Mouse (Mus musculus) E14TG2a.4 (cell line): Measurements from ENCODE around the gene Tenm2.

Source experiments
- H3K27me3 ChIP-seq: 2 replicates; pipeline ENCODE4 v1.6.1; 2014; ENCODE audit warnings: low read length, control low read depth; ENCODE audit not compliant: insufficient read depth
- H3K36me3 ChIP-seq: 2 replicates; pipeline ENCODE4 v1.6.1; 2014; ENCODE audit warnings: low read length, control low read depth; ENCODE audit not compliant: insufficient read depth
- H3K4me1 ChIP-seq: replicated peaks from 2 replicates; pipeline ENCODE4 v1.6.1; 2014; ENCODE audit warnings: low read depth, low read length, control low read depth
- H3K4me3 ChIP-seq: replicated peaks from 2 replicates; pipeline ENCODE4 v1.5.1; 2014; ENCODE audit warnings: mild to moderate bottlenecking, low read length
- H3K9me3 ChIP-seq: 2 replicates; pipeline ENCODE4 v1.6.1; 2014; ENCODE audit warnings: low read length, control low read depth
- CTCF ChIP-seq: conservative IDR thresholded peaks from 2 replicates; pipeline ENCODE4 v1.5.1; 2014; ENCODE audit warnings: low read length
- NANOG ChIP-seq: IDR thresholded peaks from 2 replicates; pipeline ENCODE4 v1.6.1; 2014; ENCODE audit warnings: borderline replicate concordance, low read length, mixed read lengths
- POU5F1 ChIP-seq: IDR thresholded peaks from 2 replicates; pipeline ENCODE4 v1.6.1; 2014; ENCODE audit warnings: low read length, borderline replicate concordance

Tenm2 gene

DNA sequence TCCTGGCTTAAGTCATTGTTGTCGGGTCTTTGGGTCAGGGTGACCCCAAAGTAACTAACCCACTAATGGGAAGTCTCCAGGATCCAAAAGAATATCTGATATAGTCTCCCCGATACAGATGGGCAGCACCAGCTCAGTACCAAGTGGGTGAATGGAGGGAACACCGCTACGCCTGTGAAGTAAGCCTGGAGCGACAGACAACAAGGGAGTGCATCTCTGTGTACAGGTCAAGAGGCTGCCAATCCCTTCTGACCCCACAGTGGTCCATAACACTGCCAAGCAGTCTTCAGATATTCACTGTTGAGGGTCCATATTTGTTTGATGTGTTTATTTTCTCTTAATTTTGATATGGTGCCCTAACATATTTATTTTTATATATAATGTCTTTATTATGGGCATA is 754.7 kb downstream of the Tenm2 start:
- Histone ChIP-seq H3K27me3 (no peaks in the 10 kb centered on the region), H3K9me3 (no peaks in the 10 kb centered on the region), H3K36me3 (no peaks in the 10 kb centered on the region), H3K4me3 (no peak overlapping the region), H3K4me1 (no peaks in the 10 kb centered on the region)
- no peak for TF ChIP-seq CTCF
- TF ChIP-seq POU5F1 = no peak
- TF ChIP-seq NANOG = no peak

GRCm38 (mm10) chr11:36469811-36470551 is 765.8 kb downstream of the Tenm2 start:
- H3K4me1 ChIP-seq = no peaks in the 10 kb centered on the region
- H3K36me3 ChIP-seq = no peaks in the 10 kb centered on the region
- H3K4me3 ChIP-seq = no peak overlapping the region
- no peaks in the 10 kb centered on the region for H3K9me3 ChIP-seq
- no peak for TF ChIP-seq POU5F1
- TF ChIP-seq CTCF = no peak
- no peak for TF ChIP-seq NANOG
- no peaks in the 10 kb centered on the region for H3K27me3 ChIP-seq

DNA sequence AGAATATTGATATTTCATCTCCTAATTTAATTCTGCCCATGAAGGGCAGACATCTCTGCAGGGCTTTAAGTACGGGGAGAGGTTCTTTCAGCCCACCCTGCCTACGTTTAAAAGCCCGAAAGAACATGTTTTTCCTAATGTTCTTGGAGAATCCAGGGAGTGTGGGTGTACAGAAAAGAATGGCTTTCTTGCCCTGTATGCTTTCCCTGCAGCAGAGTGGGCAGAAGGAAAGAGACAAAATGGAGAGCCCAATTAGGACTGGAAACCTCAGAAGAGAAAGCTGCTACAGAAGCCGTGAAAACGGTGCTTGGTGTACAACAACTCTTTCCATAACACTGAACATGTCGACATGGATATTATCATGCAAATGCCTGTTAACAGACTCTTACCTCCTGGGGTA is 777.3 kb downstream of the Tenm2 start:
- no peak for TF ChIP-seq POU5F1
- TF ChIP-seq NANOG = no peak
- TF ChIP-seq CTCF = no peak
- Histone ChIP-seq H3K4me3 (no peak overlapping the region), H3K9me3 (no peaks in the 10 kb centered on the region), H3K4me1 (peaks cover 5% of the 10 kb centered on the region; the same call in 1 of the 2 replicates), H3K36me3 (no peaks in the 10 kb centered on the region), H3K27me3 (peaks cover 22% of the 10 kb centered on the region; the same call in 1 of the 2 replicates)

DNA sequence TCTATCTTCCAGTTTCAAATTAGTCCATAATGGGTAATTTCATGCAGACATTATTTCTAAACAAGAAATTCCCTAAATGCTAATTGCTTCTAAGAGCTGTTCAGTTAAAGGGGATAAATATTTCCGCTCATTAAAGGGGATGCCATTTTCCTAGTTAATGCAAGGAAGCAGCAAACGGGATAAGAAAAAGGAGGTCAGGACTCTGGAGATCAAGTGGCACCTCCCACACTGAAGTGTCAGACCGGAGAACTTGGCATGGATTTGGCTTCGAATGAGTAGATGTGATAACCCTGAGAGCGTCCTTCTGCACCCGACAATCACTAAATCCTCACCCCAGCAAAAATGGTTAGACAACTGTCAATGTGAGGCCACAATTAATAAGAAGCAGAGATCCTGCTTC is 781.7 kb downstream of the Tenm2 start:
- no peak overlapping the region for H3K4me3 ChIP-seq
- no peaks in the 10 kb centered on the region for H3K9me3 ChIP-seq
- peaks cover 13% of the 10 kb centered on the region; the same call in 1 of the 2 replicates for H3K27me3 ChIP-seq
- peaks cover 5% of the 10 kb centered on the region; the same call in 1 of the 2 replicates for H3K4me1 ChIP-seq
- no peak for TF ChIP-seq CTCF
- TF ChIP-seq NANOG = no peak
- no peak for TF ChIP-seq POU5F1
- H3K36me3 ChIP-seq = no peaks in the 10 kb centered on the region

GRCm38 (mm10) chr11:36452436-36452835 is 783.3 kb downstream of the Tenm2 start:
- Histone ChIP-seq H3K4me3 (no peak overlapping the region), H3K36me3 (no peaks in the 10 kb centered on the region), H3K9me3 (peaks cover 11% of the 10 kb centered on the region), H3K4me1 (no peaks in the 10 kb centered on the region), H3K27me3 (peaks cover 13% of the 10 kb centered on the region; the same call in 1 of the 2 replicates)
- TF ChIP-seq CTCF (no peak), NANOG (no peak), POU5F1 (no peak)

DNA sequence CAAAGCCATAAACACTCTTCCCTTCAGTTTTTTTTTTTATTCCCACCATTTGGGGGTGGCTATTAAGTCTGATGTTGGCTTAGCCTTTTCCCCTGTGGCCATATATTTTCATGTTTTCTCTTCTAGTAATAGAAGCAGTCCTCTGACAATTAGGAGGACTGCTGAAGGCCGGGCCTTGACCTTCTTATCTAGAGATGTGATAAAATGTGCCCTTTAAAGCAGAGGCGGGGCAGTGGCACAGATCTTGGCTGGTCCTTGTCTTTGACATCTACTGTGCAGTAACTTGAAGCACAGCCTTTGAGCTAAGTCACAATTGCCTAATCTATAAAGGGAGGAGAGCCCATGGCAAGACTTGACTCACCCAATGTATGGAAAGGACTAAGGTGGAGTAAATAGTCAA is 789.4 kb downstream of the Tenm2 start:
- TF ChIP-seq CTCF = no peak
- no peak for TF ChIP-seq NANOG
- no peak for TF ChIP-seq POU5F1
- H3K4me1 ChIP-seq = 0 out of 2 replicates have a peak, but pooled peaks cover 4% of the 10 kb centered on the region
- H3K4me3 ChIP-seq = no peak overlapping the region

GRCm38 (mm10) chr11:36443821-36444220 is 791.9 kb downstream of the Tenm2 start:
- TF ChIP-seq POU5F1 = no peak
- TF ChIP-seq NANOG = no peak
- no peak for TF ChIP-seq CTCF
- no peak overlapping the region for H3K4me3 ChIP-seq

More for the DNA sequence above, 789.4 kb downstream of the Tenm2 start:
- H3K27me3 ChIP-seq = no peaks in the 10 kb centered on the region
- no peaks in the 10 kb centered on the region for H3K36me3 ChIP-seq
- peaks cover 24% of the 10 kb centered on the region for H3K9me3 ChIP-seq

DNA sequence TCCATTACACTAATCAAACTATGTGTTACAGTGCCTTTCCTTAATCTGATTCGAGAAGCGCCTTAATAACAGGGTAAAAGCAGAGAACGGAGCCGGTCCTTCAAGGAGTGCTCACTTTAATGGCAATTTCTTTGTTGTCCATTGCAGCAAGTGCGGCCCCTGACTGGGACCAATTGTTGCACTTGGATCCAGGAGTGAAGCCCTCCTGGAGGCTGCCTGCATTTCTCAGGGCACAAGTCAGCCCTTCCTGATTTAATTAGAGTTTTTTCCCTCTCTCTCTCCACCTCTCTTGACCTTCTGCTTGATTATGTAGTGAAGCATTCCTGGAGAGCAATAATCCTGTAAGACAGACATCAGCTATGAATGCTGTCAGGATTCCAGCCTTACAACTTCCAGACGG is 794.0 kb downstream of the Tenm2 start:
- Histone ChIP-seq H3K9me3 (peaks cover 12% of the 10 kb centered on the region; the same call in 1 of the 2 replicates), H3K27me3 (no peaks in the 10 kb centered on the region), H3K4me3 (no peak overlapping the region), H3K4me1 (0 out of 2 replicates have a peak, but pooled peaks cover 4% of the 10 kb centered on the region), H3K36me3 (no peaks in the 10 kb centered on the region)
- no peak for TF ChIP-seq CTCF
- no peak for TF ChIP-seq NANOG
- TF ChIP-seq POU5F1 = no peak

More at GRCm38 (mm10) chr11:36443821-36444220, 791.9 kb downstream of the Tenm2 start:
- Histone ChIP-seq H3K4me1 (0 out of 2 replicates have a peak, but pooled peaks cover 4% of the 10 kb centered on the region), H3K27me3 (no peaks in the 10 kb centered on the region), H3K9me3 (peaks cover 29% of the 10 kb centered on the region), H3K36me3 (no peaks in the 10 kb centered on the region)
